Mouse (Mus musculus) forebrain, embryonic 14.5 days (tissue): ENCODE measurements around the gene 1700023F06Rik. TPM values are rescaled to one million over a fixed set of nuclear protein-coding genes. Genes with fewer than 3 reads are reported as not detected.

ENCODE experiments used
- ATAC-seq: fragments of 200-750 bp; cut with Nextera tagmentation; 2 replicates; pipeline ENCODE4 v1.8.0; 2017; ENCODE audit warnings: mild to moderate bottlenecking, moderate library complexity
- DNase-seq: peaks from one replicate; pipeline ENCODE4 v3.0.0-alpha.2; 2015; ENCODE audit warnings: low spot score
- H3K27ac ChIP-seq: fragments of 300-500 bp; sonication (generic); 2 replicates; pipeline ENCODE4 v1.5.1; 2014; ENCODE audit warnings: low read depth, mild to moderate bottlenecking, control low read depth, low read length, moderate library complexity
- H3K27me3 ChIP-seq: fragments of 300-500 bp; sonication (generic); replicated peaks from 2 replicates; pipeline ENCODE4 v1.6.1; 2014; ENCODE audit warnings: low read length, control low read depth, mixed read lengths; ENCODE audit not compliant: control insufficient read depth, insufficient read depth
- H3K36me3 ChIP-seq: fragments of 300-500 bp; sonication (generic); 2 replicates; pipeline ENCODE4 v1.6.1; 2014; ENCODE audit warnings: low read length, control low read depth; ENCODE audit not compliant: control insufficient read depth, insufficient read depth
- H3K4me1 ChIP-seq: fragments of 300-500 bp; sonication (generic); 2 replicates; pipeline ENCODE4 v1.6.1; 2014; ENCODE audit warnings: antibody characterized with exemption, low read length, control low read depth; ENCODE audit not compliant: control insufficient read depth, insufficient read depth
- H3K4me2 ChIP-seq: fragments of 300-500 bp; sonication (generic); 2 replicates; pipeline ENCODE4 v1.6.1; 2014; ENCODE audit warnings: mild to moderate bottlenecking, control low read depth, low read length
- H3K4me3 ChIP-seq: fragments of 300-500 bp; sonication (generic); 2 replicates; pipeline ENCODE4 v1.5.1; 2014; ENCODE audit warnings: low read depth, low read length, control low read depth
- H3K9ac ChIP-seq: fragments of 300-500 bp; sonication (generic); 2 replicates; pipeline ENCODE4 v1.6.1; 2014; ENCODE audit warnings: mild to moderate bottlenecking, low read length, control low read depth, moderate library complexity
- H3K9me3 ChIP-seq: fragments of 300-500 bp; sonication (generic); replicated peaks from 2 replicates; pipeline ENCODE4 v1.6.1; 2016; ENCODE audit warnings: low read length, control low read depth, mixed read lengths; ENCODE audit not compliant: control insufficient read depth
- WGBS: fragments of 180-500 bp; shearing (Covaris S2); extraction: QIAGEN DNeasy Blood & Tissue Kit; methylation state at CpG from one replicate; pipeline ENCODE4 v1.1.7; 2014; 5-methylcytosine and 5-hydroxymethylcytosine counted together
- polyA plus RNA-seq: library from polyadenylated mRNA; unstranded; fragments of >200 nt; fragmentation: Nextera tagmentation; extraction: Ambion mirVana; gene quantifications from 2 replicates; pipeline ENCODE4 v1.2.1, GENCODE M21; 2014

1700023F06Rik gene
- polyA plus RNA-seq, 1 experiment from 2014 or later = 1.2 TPM

DNA sequence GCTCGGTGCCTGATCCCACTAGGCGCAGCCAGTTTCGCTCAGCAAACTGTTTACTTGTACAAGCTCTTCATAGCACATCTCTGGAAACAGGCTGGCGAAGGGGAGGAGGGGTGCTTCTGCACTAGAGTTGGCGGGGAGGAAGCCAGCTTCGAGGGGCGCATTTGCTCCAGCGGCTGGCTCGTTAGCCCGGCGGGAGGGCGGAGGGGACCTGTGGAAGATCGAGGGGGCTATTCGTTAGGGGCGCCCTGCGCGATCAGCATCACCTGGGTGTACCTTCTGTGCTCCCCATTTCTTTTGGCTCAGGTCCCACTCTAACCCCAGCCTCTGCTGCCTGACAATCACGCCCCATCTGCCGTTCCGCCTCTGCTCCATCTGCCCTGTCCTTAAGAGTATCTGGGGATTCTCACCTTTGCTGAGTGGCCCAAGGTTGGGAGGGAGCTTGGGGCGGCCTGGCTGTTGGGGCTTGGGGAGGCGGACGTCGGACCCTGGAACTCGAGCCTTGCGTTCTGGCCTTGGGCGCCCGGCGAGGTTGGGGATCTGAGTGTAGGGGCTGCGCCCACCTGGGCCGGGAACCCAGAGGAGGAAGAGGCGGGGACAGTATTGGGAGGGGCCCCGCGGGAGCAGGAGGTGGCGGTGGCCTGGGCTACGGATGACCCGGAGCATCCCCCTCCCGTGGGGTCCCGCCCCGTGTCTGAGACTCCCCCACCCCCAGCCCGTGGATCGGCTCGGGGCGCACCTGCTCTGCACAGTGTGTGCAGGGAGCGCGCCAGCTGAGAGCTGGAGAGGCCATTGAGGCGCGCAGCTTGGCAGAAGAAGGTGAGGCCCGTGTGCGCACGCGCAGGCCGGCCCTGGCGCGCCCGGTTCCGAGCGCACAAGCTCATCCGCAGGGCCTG lies 9.2 kb downstream of the 1700023F06Rik start:
- H3K4me2 ChIP-seq = peak overlapping the region; percentile 88
- under 1% methylated on average over 59 of the region's 59 CpGs for WGBS
- peaks cover 52% of the 10 kb centered on the region for H3K27me3 ChIP-seq
- DNase-seq (peak; percentile 81), ATAC-seq (peak; percentile 81)
- no peaks in the 10 kb centered on the region for H3K9me3 ChIP-seq
- H3K36me3 ChIP-seq = no peaks in the 10 kb centered on the region
- peak overlapping the region; percentile 43 for H3K4me3 ChIP-seq
- peaks cover 17% of the 10 kb centered on the region for H3K4me1 ChIP-seq
- H3K9ac ChIP-seq = peak overlapping the region; percentile 63
- peak overlapping the region; percentile 60; the same call in 1 of the 2 replicates for H3K27ac ChIP-seq

DNA sequence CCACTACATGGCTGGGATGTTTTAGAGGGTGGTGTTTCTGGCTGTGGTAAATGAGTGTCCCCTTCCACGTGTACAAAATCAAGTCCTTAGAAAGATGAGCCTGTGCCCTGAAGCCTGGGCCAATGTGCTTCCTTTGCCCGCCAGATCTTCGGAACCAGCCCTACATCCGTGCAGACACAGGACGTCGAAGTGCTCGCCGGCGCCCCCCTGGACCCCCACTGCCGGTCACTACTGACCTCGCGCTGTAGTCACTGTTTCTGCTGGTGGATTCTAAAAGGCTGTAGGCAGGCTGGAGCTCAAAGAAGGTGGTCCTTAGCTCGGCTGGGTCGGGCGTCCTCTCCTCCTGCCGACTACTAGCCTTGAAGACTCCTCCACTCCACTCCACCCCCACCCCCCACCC lies 10.0 kb downstream of the 1700023F06Rik start:
- no peak for ATAC-seq
- H3K9me3 ChIP-seq = no peaks in the 10 kb centered on the region
- H3K4me1 ChIP-seq = peaks cover 17% of the 10 kb centered on the region
- peak overlapping the region; percentile 88 for H3K4me2 ChIP-seq
- H3K36me3 ChIP-seq = no peaks in the 10 kb centered on the region
- DNase-seq = no peak
- H3K9ac ChIP-seq = peak overlapping the region; percentile 63; the same call in 1 of the 2 replicates
- H3K4me3 ChIP-seq = peak overlapping the region; percentile 43
- peaks cover 60% of the 10 kb centered on the region for H3K27me3 ChIP-seq
- no peak overlapping the region for H3K27ac ChIP-seq
- WGBS = 3% methylated on average over 16 of the region's 16 CpGs

DNA sequence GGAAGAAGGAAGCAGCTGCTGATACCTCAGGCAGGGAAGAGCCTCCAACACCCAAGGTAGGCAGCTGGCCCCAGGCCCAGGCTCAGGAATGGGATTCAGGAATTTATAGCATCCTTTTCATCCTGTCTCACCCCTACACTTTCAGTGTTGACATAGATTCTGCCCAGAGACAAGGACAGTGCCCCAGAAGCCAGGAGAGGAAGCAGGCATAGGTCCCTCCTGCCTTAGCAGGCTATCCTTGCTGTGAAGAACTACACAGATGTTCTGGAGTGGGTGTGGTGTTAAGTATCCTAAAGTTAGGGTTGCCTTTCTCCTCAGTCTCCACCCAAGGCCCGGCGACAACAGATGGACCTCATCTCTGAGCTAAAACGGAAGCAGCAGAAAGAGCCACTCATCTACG lies 11.0 kb downstream of the 1700023F06Rik start:
- no peak for ATAC-seq
- Histone ChIP-seq H3K4me3 (no peak overlapping the region), H3K36me3 (no peaks in the 10 kb centered on the region), H3K27ac (no peak overlapping the region), H3K27me3 (peaks cover 69% of the 10 kb centered on the region), H3K9ac (no peak overlapping the region), H3K9me3 (no peaks in the 10 kb centered on the region), H3K4me2 (no peak overlapping the region), H3K4me1 (peaks cover 21% of the 10 kb centered on the region)
- 74% methylated on average over 4 of the region's 4 CpGs for WGBS
- no peak for DNase-seq

DNA sequence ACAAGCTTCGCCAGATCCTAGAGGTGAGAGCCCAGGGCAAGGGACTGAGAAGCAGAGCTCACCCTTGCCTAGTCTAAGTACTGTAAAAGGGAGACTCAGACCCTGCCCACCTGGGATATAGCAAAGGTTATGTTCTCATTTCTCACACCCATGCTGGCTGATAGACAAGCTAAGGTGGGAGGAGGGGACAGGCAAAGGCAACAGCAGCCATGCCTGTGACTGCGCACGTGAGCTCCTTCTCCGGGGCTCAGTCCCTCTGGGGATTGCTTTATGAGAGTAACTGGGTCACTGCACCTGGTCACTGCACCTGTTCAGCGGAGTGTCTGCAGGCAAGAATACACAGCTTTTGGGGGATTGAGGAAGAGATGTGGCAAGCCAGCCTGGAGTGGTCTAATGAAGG lies 12.7 kb downstream of the 1700023F06Rik start:
- no peaks in the 10 kb centered on the region for H3K36me3 ChIP-seq
- H3K4me2 ChIP-seq = no peak overlapping the region
- no peak for DNase-seq
- H3K4me1 ChIP-seq = peaks cover 16% of the 10 kb centered on the region; the same call in 1 of the 2 replicates
- no peak overlapping the region for H3K9ac ChIP-seq
- peaks cover 76% of the 10 kb centered on the region for H3K27me3 ChIP-seq
- ATAC-seq = no peak
- H3K27ac ChIP-seq = no peak overlapping the region
- WGBS = 75% methylated on average over 5 of the region's 5 CpGs
- no peak overlapping the region for H3K4me3 ChIP-seq
- no peaks in the 10 kb centered on the region for H3K9me3 ChIP-seq

DNA sequence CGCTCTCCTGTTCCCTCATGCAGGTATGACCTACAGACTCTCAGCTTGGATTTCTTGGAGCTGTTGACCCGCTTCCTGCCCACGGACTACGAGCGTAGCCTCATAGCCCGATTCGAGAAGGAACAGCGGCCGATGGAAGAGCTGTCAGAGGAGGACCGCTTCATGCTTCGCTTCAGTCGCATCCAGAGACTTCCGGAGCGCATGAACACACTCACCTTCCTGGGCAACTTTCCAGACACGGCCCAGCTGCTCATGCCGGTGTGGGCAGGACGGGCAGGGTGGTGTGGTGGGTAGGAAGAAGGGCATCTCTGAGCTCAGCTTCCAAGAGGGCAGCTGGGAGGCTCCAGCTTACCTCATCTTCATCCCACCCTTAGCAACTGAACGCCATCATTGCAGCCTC lies 13.1 kb downstream of the 1700023F06Rik start:
- Histone ChIP-seq H3K36me3 (no peaks in the 10 kb centered on the region), H3K4me3 (no peak overlapping the region), H3K27ac (no peak overlapping the region), H3K4me1 (peaks cover 16% of the 10 kb centered on the region; the same call in 1 of the 2 replicates), H3K9ac (no peak overlapping the region), H3K4me2 (no peak overlapping the region), H3K27me3 (peaks cover 77% of the 10 kb centered on the region), H3K9me3 (no peaks in the 10 kb centered on the region)
- ATAC-seq (no peak), DNase-seq (no peak)
- 84% methylated on average over 18 of the region's 18 CpGs for WGBS

DNA sequence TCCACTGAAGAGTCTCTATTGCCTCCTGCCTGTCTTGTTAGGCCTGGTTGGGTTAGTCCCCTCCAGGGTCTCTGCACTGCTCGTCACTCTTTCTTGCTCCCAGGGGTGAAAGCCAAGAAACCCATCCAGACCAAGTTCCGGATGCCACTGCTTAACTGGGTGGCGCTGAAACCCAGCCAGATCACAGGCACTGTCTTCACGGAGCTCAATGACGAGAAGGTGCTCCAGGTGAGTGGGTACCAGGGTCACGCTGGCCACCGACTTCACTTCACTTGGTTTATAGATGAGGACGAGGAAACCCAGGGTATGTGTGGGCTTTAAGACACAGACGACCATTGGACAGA lies 14.6 kb downstream of the 1700023F06Rik start:
- DNase-seq (no peak), ATAC-seq (no peak)
- no peak overlapping the region for H3K4me2 ChIP-seq
- no peaks in the 10 kb centered on the region for H3K36me3 ChIP-seq
- WGBS = 22% methylated on average over 9 of the region's 9 CpGs
- H3K4me3 ChIP-seq = no peak overlapping the region
- peaks cover 69% of the 10 kb centered on the region for H3K27me3 ChIP-seq
- no peak overlapping the region for H3K9ac ChIP-seq
- peaks cover 10% of the 10 kb centered on the region; the same call in 1 of the 2 replicates for H3K4me1 ChIP-seq
- H3K9me3 ChIP-seq = no peaks in the 10 kb centered on the region
- H3K27ac ChIP-seq = no peak overlapping the region

DNA sequence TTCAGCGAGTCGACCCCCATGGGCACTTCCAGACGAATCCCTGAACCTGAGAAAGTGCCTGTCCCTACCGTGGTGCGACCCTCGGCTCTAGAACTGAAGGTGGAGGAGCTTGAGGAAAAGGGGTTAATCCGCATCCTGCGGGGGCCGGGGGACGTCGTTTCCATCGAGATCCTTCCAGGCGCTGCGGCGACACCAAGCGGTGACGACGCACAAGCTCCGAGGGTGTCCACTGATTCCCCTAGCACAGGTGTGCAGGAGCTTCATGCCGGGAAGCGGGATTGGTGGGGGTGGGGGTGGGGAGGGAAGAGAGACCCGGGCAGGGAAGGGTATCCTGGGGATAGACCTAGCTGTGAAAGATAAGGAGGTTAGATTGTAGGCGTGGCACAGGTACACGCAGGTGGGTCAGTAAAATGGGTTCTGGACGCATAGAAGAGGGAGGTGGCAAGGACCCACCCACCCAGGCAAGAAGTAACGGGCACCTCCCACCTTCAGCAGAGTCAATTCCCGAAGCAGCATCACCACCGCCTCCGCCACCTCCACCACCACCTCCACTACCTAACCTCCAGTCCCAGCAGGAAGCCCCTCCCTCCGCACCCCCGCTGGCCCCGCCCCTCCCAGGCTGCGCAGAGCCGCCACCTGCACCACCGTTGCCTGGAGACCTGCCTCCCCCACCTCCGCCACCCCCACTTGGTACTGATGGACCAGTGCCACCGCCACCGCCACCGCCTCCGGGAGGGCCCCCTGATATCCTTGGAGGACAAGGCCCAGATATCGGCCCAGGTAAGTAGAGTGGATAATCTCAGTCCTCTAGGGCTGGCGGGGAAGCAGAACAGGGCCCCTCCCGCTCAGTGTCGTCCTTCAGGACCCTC lies 15.2 kb downstream of the 1700023F06Rik start:
- peak overlapping the region; percentile 22 for H3K4me3 ChIP-seq
- peaks cover 64% of the 10 kb centered on the region for H3K27me3 ChIP-seq
- peak; percentile 77 for DNase-seq
- peak overlapping the region; percentile 9; the same call in 1 of the 2 replicates for H3K9ac ChIP-seq
- H3K36me3 ChIP-seq = no peaks in the 10 kb centered on the region
- no peaks in the 10 kb centered on the region for H3K9me3 ChIP-seq
- H3K4me1 ChIP-seq = peaks cover 5% of the 10 kb centered on the region; the same call in 1 of the 2 replicates
- WGBS = 5% methylated on average over 44 of the region's 44 CpGs
- peak overlapping the region; percentile 57 for H3K4me2 ChIP-seq
- peak; percentile 26; the same call in 1 of the 2 replicates for ATAC-seq
- no peak overlapping the region for H3K27ac ChIP-seq

DNA sequence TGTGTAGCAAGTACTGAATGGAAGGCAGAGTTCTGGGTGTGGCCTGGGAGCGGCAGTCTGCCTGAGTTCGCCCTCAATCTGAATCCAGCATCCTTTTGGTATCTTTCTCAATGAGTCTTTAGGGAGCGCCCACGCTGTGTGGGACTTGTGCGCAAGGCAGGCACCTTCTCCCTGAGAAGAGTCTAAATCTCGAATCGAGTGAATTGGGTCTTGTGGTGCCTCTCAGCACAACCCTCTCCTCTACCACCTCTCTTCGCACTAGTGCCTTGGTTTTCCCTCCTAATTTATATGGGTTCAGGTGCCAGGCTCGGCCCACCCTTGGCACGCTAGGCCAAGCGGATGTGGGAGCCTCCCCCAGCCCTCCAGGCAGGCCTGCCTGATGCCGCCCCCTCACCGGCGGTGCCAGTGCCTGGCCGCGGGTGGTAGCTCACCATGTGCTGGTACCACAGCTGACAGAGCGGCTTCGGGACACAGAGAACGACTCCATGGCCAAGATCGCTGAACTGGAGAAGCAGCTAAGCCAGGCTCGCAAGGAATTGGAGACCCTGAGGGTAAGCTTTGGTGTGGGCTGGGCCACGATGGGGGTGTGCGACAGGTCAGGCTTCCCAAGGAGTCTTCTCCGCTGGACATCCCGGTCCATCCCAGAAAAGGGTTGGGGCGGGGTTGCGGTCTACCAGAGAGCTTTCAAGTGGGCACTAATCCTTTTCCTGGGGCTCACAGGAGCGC lies 16.0 kb downstream of the 1700023F06Rik start:
- Histone ChIP-seq H3K9ac (peak overlapping the region; percentile 9; the same call in 1 of the 2 replicates), H3K9me3 (no peaks in the 10 kb centered on the region), H3K36me3 (no peaks in the 10 kb centered on the region), H3K27me3 (peaks cover 57% of the 10 kb centered on the region), H3K4me1 (peaks cover 5% of the 10 kb centered on the region; the same call in 1 of the 2 replicates), H3K4me3 (peak overlapping the region; percentile 22), H3K4me2 (peak overlapping the region; percentile 57), H3K27ac (no peak overlapping the region)
- WGBS = 14% methylated on average over 28 of the region's 28 CpGs
- no peak for DNase-seq
- ATAC-seq = peak; percentile 26; the same call in 1 of the 2 replicates
